Mouse (Mus musculus) urinary bladder, postnatal 4 days (tissue): ENCODE measurements around the gene Fam166a.

ENCODE experiments used
- DNase-seq, 2 experiments: peaks; one replicate each; pipeline ENCODE4 v3.0.0; 2021 to 2022; ENCODE audit warnings: low spot score in 2 of 2

Gene Fam166a

GRCm38 (mm10) chr2:25218445-25218844 is at the start of gene Fam166a:
Gene Fam166a, plus strand, starts transcription at chr2:25218745.
- DNase-seq: no peak

GRCm38 (mm10) chr2:25169778-25170177 is 48.8 kb upstream of the Fam166a start:
- DNase-seq: no peak

DNA sequence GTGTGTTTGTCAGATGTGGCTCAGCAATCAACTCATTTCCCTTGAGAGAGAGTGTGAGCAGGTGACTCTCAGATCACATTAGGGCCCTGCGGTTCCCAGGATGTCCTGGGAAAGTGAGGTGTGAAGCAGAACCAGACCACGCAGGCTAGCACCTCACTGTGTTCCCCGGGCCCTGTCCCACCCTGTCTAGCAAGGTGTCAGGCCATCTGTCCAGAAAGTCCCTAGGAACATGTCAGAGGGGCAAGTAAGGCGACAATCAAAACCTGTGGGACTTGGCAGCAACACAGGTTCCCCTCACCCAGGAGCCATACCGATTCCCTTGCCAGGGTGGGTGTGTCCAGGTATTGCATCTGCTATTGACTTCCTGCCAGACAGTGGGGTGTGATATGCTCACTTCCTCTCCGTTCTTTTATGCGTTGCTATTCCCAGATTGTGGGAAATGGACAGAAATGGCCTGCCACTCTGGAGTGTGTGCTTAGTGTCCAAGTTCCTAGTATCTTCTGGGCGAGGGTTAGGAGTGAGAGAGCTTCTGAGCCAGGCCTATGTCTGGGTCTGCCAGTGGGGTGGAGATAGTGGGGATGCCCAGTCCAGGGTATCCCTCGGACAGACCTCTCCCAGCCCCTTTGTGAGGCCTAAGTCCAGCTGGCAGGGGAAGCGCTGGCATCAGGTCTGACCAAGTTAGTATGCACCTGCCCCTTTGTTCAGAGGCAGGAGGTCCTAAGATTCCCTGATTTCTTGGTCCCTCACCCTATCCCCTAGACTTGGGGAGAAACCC is 48.0 kb upstream of the Fam166a start:
- no peak for DNase-seq

DNA sequence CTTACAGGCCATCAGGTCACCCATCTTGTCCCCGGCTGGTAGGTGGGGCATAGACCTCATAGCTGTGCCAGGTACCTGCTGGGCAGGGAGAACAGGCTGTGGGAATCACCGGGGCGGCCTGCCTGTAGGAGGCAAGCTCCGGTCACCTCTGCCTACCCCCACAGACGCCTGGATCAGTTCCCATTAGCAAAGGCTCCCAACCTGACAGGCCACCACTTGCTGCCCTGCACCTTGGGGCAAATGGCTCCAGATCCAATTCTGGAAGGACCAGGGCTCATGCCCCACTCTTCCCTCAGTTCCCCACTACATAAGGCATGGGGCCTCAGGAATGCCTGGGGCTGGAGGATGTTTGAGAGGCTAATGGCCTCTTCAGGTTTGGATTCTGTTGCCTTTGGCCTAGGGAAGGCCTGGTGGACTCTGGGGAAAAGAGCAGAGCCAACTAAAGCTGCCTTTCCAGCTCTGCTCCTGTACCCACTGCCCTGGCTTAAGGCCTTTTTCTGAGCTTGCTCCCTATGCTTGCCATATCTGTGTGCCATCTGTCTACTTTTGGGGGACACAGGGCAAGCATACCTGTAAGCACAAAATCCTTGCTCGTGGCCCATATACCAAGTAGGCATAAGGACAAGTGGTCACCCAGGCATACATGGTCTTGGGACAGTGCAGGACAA is 47.3 kb upstream of the Fam166a start:
- no peak for DNase-seq

- DNase-seq: no peak
Measured at GRCm38 (mm10) chr2:25171769-25172153, 46.8 kb upstream of the Fam166a start.

GRCm38 (mm10) chr2:25172629-25173028 is 45.9 kb upstream of the Fam166a start:
- DNase-seq: no peak

DNA sequence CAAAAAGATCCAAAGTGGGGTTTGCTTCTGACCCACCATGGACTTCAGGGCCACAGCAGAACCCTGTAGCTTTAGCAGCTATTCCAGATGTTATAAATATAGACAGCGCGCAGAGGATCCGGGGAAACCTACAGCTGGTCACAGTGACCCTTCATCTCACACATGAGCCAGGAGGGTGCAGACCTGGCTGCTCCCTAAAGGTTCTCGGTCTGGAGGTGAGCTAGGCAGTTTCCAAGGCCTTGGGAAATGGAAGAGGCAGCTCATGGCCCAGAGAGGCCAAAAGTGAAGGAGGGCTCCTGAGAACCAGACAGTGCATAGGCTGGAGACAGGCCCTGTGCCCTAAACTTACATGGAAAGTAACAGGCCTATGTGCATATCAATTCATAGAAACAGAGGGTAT is 44.7 kb upstream of the Fam166a start:
- no peak for DNase-seq

DNA sequence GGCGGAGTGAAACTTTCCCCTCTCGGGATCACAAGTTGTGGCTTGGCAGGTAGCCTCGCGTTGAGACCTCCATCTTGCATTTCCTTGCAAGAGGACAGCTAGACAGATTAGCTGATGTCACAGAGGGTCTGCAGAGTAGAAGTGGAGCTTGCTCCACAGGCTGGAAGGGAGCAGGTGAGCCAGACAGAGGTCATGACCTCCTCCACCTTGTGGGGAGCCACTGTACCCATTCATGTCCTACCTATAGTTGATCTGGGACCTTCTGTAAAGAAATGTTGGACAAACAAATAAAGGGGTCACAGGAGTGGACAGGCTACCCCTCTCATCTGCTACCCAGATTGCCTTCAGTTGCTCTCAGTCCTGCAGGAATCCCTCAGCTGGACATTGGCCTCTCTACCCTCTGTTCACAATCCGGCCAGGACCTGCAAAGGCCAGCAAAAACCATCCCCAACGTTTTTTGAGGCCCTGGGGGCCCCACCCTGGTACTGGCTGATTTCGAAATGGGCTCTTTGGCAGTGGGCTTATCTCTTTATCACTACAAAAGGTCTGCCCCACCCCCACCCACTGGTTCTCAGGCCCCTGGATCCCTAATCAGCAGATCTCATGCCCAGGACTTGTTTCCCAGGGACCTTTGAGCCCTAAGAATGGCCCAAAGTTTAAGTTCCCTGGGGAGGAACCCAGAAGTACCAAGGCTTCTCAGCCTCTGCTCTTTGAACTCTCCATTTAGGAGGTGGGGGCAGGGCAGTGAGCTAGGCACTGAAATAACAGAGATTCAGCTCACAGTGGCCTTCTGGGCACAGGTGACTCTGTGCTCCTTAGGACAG is 43.5 kb upstream of the Fam166a start:
- peak in 1 of 2 experiments; percentile 15 for DNase-seq

GRCm38 (mm10) chr2:25175690-25176078 is 42.9 kb upstream of the Fam166a start:
- no peak for DNase-seq

DNA sequence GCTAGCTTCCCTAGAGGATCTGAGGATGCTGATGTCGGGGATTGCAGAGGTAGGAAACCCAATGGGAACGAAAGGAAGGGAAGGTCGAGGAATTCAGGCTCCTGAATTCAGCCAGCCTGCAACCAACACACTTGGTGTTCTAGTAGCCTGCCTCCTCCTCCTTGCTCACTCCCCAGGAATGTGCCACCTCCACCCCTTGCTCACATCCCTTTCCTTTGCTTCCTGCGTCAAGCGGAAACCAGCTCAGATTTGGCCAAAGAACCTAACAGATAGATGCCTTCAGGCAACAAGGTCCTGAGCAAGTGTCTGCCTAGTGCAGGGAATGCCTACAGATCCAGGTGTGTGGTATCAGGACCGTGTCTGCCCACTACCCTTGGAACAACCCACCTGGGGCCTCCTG is 42.0 kb upstream of the Fam166a start:
- DNase-seq: no peak

GRCm38 (mm10) chr2:25177076-25177475 is 41.5 kb upstream of the Fam166a start:
- DNase-seq: no peak

DNA sequence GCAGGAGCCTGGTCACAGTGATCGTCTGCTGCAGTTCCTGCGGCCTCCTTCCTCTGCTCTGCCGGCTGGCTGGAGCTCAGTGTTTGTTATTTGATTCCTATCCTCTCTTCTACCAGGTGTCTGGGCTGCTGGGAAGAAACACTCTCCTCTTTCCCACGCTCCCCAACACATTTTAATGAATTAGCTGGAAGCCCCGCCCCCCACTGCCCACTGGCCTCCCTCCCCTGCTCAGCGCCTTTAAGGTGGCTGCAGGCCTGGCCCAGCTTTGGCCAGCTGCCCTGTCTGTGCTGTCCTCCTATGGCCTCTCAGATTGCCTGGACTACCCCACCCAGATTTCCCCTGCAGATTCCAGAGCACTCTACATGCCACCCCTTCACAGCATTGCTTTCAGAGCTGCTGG is 40.9 kb upstream of the Fam166a start:
- DNase-seq: peak in 1 of 2 experiments; percentile 23

GRCm38 (mm10) chr2:25178285-25178972 is 40.1 kb upstream of the Fam166a start:
- DNase-seq: peak in 1 of 2 experiments; percentile 16

GRCm38 (mm10) chr2:25179566-25180217 is 38.9 kb upstream of the Fam166a start:
- DNase-seq: no peak

DNA sequence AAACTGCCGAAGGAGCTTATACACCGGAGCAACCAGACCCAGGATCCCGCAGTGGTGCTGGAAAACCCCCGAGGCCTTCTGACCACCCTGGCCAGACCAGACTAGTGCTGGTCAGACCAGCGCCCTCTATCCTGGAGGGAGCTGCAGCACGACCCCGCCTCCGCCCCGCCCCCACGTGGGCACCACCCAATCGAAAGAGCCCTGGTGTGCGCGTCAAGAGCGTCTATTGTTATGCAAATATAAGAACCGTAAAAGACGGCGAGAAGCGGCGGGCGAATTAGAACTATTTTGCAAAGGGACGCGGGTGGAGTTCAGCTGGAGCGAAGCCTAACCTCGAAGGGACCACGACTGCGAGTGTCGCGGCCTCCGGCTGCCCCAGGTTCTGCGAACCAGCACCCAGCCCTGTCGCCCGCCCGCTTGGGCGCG is 38.1 kb upstream of the Fam166a start, which contains the start of gene Nrarp:
Nrarp (plus strand) TSS at position 281 of the 426 bp plus-strand sequence.
- peak; percentile 89 to 94 for DNase-seq

DNA sequence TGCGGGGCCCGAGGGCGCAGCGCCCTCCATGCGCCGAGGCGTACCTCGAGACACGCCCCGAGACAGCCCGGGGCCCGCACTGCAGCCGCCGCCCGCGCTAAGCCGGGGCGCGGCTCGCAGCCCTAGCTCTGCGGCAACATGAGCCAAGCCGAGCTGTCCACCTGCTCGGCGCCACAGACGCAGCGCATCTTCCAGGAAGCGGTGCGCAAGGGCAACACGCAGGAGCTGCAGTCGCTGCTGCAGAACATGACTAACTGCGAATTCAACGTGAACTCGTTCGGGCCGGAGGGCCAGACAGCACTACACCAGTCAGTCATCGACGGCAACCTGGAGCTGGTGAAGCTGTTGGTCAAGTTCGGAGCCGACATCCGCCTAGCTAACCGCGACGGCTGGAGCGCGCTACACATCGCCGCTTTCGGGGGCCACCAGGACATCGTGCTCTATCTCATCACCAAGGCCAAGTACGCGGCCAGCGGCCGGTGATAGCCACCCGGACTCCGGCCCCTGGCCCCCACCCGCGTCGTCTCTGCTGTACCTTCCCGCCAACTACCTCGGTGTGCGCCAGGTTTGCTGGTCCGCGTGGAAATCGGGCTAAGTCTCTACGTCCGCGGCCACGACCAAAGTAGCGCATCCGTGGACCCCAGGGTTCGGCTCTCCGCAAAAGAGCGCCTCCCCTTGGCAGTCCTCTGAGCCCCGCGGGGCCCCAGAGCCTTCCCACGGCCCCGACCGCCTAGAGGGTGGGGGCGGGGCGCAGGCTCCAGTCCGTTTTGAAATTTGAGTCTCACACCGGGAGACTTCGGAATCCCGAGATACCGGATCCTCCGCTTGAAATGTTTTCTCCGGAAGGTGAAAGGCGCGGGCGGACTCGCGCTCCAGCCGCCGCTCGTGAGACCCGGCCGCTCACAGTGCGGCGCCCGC is 37.3 kb upstream of the Fam166a start:
- DNase-seq: no peak

GRCm38 (mm10) chr2:25181891-25182397 is 36.6 kb upstream of the Fam166a start:
- no peak for DNase-seq

DNA sequence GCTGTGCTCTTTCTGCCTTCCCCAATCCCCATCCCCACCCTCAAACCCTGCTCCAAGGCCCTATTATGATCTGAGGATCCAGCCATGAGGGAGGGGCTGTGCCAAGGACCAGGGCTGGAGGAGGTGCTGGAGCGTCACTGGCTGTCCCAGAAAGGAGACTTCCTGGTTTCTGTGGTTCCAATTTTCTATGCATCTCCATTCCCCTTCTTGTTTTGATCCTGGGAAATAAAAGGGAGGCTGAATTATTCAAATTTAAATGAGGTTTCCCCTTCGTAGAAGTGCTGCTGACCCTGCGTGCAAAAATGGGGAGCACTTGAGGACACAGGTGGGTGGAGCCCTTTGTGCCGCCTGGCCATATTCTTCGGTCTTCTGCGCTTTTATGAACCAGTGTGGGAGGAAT is 35.9 kb upstream of the Fam166a start:
- no peak for DNase-seq

DNA sequence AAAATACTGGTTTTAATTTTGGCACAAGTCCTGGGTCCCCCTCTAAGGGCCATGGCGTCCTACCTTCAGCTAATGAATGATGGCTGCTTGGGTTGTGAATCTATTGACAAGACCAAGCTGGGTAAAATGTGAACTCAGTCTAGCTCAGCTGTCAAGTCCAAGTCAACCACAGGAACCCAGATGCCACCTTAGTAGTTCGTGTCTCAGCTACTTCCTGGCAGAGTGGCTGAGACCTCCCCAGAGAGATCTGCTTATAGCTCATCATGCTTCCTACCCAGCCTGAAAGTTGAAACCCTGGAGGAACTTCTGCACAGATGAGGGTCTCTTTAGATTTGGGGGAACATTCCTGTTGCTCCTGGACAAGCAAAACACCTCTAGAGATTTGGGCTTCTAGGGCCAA is 35.2 kb upstream of the Fam166a start:
- no peak for DNase-seq

DNA sequence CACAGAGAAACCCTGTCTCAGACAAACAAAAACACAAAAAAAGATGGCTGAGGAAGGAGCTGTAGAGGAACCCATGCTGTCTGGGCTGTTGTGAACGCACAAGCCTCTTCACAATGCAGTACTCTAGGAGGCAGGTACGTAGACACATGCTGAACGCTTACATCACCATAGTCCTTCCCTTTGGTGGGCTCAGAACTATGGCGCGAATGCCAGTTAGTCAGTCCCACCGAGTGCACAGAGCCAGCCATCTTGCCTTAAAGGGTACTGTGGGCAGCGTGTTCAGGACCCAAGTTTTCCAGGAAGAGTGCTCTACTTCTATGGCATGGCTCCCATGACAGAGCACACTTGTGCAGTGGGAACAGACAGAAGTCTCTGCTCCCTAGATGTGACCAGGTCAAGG is 34.0 kb upstream of the Fam166a start:
- DNase-seq: no peak
